Mouse (Mus musculus) regulatory T cell (primary cell): Measurements from ENCODE around the gene Fbln1.

ENCODE experiments used
- in situ Hi-C: fragments of 300-600 bp; cut with MboI, MseI; formaldehyde crosslinking; loops from one replicate; pipeline ENCODE4 v1.15.1; 2025; ENCODE audit warnings: high pct_unique_total_duplicates

Gene Fbln1

DNA sequence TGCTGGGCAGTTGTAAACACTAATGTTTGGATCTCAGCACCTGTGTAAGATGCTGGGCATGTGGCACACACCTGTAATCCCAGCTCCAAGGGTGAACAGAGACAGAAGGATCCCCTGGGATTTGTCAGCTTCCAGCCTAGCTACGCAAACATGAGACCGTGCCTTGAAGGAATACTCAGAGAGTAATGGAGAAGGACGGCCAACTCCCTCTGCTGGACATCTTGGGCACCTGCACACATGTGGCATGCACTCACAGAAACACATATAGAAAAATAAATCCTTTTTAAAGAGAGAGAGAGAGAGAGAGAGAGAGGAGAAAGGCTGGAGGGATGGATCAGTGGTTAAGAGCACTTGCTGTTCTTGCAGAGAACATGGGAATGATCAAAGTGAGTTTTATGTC is 88.9 kb downstream of the Fbln1 start:
- in situ Hi-C loops: no loop called here

DNA sequence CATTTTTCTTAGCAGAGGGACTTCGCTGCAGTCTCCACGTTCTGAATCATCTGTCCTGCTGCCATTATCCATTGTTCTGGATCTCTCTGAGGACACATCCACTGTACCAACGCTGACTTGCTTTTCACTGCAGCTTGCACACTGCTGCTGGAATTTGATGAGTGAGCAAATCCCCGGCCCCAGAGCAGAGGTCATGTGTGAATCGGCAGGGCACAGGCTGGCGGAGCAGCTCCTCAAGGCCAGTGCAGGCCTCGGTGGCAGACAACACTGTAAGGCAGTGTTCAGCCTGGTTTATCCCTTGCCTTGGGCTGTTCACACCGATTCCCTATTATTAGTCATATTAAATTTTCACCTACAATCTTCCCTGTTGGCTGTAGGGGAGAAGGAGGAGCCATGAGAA is 89.8 kb downstream of the Fbln1 start:
- in situ Hi-C loops: no loop called here

DNA sequence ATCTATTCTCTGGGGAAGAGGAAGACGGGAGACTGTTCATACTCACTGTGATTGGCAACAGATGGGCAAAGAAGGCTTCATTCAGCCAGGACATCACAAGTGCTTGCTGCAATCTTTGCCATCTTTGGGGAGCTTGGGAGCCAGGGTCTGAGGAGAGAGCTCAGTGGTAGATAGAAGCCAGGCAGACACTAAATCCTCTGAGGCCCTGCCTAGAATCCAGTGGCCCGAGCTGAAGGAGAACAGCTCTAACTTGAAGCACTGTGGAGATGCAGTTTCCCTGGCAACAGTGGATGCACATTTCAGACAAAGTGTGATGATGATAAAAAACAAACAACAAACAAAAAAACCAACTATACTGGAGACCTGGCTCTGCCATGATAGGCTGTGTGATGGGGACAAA is 90.2 kb downstream of the Fbln1 start:
- in situ Hi-C loops: no loop called here

DNA sequence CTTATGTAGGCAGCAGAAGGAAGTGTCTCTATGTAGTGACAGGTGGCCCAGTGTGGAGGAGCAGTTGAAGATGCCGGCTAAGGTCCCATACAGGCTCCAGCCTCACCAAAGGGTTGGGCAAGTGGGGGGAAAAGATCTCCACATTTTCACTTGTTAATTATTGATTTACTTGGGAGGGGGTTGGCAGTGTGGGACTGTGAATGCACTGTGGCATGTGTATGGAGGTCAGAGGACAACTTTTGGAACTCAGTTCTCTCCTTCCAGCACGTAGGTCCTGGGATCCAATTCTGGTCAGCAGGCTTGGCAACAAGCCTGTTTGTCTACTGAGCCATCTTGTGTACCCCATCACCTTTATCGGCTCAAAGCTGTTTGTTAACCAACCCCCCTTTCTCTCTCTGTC is 90.8 kb downstream of the Fbln1 start:
- in situ Hi-C loops: no loop called here

DNA sequence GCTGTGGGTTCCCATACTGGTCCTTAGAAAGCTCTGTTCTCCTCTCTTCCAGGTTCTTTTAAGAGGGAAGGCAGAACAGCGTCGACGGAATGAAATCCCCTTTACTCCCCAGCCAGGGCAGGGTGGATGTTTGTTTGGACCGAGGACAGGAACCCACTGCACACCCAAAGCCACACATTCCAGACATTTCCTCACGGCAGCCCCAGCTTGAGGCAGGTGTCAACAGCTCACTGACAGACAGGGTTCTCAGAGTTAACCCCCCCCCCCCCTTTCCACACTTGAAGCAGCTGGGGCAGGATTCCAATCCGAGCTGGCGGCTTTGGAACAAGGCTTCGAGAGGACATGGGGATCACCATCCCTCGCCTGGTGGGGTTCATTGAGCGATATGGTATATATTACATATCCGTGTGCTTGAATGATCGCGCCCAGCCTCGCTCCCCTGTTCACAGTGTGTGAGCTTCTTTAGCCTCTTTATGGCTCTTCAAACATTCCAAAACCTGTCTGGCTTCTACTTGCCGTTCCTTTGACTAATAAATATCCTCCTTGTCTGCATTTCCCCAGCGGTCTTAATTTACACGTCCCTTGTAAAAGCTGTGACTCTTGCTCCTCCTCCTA is 92.5 kb downstream of the Fbln1 start:
- in situ Hi-C loops: no loop called here

DNA sequence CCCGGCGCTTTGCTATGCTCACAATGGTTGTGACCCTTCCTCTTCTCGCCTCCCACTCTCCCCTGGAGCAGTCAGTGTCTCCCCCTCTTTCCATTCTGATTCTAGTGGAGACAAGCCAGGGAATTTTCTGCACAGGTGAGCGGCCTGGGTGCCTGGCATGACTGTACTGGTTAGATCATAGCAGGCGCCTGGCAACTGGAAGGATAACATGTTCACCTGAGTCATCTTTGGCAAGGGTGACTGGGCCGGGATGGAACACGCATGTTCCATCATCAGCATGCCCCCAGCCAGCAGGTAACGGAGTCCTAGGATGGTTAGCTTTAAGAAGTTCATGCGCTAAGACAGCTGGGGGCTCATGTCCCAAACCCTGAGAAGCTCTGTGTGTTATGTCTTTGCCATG is 93.2 kb downstream of the Fbln1 start:
- in situ Hi-C loops: no loop called here

DNA sequence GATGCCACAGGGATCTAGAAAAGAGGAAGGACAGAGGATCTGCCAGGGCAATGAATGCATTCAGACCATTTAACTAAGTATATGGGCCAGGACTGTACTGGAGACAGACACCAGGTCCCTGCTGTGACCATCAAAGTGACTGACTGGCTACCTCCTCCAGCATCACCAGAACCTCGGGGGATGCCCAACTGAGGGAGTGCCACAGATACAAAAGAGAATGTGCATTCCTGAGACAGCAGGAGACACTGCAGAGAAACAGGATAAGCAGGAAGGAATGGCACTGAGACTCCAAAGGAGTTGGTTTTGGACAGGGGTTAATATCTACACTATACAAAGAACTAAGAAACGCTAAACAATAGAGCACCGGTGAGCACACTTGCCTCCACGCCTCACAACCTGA is 97.5 kb downstream of the Fbln1 start:
- in situ Hi-C loops: no loop called here

DNA sequence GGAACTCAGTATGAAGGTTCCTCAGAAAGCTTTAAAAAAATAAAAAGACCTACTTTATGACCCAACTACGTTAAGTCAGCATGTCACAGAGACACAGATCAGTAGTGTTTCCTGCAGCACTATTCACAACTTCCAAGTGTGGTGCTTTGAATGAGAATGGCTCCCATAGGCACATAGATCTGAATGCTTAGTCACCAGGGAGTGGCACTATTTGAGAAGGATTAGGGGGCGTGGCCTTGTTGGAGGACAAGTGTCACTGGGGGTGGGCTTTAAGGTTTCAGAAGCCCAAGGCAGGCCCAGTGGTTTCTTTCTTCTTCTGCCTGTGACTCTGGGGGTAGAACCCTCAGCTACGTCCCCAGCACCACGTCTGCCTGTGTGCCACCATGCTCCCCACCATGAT is 98.2 kb downstream of the Fbln1 start:
- in situ Hi-C loops: no loop called here

DNA sequence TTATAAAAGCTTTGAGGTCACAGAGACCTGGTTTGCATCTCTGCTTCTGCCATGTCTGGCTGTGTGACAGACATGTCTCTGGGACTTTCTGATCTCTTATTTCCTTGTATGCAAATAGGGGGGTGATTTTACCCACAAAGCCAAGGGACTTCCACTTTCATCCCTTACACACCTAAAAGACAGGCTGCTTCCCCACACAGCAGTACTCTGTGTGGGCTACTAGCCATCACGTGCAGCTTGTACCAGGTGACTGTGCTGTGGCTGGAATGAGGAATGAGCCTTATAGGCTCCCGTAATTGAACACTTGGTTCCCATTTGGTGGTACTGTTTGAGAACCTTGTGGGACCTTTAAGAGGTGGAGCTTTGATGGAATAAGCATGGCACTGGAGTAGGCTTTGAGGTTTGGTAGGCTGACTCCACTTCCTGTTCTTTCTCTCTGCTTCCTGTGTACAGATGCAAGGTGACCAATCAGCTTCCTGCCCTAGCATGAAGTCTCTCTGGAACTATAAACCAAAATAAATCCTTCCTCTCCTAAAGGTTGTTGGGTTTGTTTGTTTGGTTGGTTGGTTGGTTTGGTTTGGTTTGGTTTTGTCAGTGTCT is 101.4 kb downstream of the Fbln1 start:
- in situ Hi-C loops: loop anchor here (5.0 kb wide), 1 partner anchor 35 kb away; no protein-coding TSS in a partner anchor

DNA sequence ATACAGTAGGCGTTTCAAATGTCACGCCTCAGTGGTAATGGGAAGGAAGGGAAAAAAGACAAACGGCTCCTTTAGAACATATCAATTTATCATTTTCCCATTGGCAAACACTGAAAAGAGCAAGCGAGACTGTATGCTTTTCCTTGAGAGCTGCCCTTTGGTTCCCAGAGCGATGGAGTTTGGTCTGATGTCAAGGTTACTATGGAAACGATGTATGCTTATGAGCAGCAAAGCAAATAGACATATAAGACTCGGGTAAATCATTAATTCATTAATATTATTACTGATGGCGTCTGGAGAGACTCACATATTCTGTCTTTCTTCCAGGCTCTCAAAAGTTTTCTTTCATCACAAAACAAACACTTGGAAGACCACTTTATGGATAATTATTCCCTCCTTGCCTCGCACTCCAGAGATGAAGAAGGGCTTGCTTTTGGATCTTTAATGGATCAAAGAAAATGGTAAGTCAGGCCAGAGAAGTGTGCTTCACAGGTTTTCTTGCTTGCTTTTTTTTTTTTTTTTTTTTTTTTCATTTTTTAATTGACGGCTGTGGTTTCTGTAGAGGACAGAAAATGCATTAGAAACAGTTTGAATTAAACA is 105.4 kb downstream of the Fbln1 start:
- in situ Hi-C loops: no loop called here

DNA sequence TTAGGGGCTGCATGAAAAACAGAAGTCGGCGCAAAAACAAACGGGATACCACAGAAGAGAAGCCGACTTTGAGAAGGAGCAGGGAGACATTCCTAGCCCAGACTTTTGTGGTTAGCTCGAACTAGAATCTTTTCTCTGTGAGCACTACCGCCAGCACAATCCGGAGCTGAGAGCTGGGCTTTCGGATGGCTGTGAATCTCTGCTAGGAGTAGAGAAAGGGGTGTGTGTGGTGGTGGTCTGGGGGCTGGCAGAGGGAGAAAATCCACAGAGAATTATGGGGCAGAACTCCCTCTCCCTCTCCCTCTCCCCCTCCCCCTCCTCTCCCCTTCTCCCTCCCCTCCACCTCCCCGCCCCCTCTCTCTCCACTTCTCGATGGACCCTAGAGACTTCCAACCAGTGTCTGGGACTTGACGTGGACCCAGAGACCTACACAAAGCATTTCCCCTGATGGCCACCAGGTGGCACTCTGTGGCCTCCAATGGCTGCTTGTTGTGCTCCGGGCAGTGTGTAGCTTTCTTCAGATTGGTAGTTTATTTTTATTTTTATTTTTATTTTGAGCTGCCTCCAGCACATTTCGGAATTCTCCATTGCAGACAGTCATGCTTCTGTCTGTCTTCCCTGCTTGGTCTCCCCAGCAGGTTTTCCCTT is 109.8 kb downstream of the Fbln1 start:
- in situ Hi-C loops: no loop called here

DNA sequence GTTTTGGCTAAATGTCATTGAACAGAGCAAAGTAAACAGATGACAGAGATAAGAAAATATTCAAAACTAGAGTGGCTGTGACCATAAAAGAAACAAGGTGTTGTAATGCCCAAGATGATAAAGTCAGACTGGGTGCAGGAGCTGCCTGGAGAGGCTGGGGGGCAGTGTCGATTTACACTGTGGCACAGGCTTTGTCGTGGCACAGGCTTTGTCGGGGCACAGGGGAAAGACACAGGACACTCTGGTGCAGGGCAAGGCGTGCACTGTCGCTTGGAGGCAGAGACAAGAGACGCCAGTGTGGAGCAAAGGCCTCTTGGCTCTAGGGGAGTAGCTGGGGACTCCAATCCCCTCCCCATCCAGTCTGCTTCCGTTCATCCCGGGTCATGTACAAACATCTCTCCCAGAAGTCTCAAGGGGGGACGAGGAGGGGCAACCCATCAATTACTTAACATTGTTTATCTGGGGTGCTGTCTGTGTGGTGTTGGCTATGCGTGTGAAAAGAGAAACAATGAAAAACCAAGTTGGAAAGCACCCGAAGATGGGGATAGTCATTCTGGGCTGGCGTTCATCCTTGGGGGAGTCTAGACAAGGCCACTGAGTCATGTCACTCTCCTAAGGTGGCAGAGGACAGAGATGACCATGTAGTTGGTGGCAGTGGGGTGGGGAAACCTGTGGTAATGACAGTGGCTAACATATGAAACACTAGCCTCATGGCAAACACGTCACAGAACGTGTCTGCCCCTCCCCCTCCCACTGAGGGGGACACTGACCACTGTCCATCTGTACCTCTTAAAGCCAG is 110.8 kb downstream of the Fbln1 start:
- in situ Hi-C loops: no loop called here

DNA sequence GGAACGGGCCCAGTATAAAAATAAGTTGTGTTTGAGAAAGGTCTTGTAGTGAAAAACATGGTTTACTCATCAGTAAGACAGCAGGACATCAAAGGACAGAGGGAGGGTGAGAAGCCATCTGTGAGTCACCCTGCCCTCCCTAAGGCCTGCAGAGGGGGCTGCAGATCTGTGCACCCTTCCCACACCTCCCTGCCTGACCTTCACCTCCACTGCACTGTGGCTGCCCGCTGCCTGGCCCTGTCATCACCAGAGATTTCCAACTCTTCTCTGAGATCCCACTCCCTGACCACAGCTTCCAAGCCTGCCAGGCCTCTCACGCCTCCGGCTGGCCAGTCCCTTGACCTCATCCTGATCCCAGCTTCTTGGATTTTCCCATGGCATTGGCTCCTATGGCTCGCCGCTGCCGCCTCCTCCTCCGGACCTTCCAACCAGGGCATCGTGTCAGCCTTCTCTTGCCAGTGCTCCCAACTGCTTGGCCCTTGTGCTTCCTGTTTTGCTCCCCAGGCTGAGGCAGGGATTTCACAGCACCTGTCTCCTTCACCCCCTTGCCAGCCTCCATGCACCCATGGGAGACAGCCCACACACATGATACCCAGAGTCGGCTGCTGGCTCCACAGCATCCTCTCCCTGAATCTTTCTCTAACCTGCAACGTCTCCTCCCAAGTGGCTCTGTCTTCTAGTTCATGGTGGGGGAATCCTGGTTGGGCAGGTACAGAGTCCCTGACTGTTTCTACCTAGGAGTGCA is 114.3 kb downstream of the Fbln1 start:
- in situ Hi-C loops: loop anchor here (5.0 kb wide), 1 partner anchor 262 kb away; the partner anchor contains the start of gene Wnt7b

DNA sequence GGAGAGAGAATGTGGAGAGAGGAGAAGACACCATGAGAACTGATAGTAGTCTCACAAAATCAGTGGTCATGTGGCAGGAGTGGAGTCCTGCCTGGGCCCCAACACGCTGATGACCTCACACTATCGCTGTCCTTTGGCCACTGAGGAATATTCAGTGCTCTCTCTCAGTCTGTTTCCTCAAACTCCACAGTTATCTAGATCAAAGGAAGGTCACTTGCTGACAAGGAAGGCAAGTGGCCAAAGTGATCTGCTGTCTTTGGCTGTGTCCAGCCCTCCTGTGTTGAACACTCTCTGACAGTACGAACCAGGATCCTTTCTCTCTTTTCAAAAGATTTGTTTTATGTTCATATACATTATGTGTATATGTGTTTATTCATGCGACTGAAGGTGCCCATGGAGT is 117.5 kb downstream of the Fbln1 start:
- in situ Hi-C loops: loop anchor here (5.0 kb wide), 1 partner anchor 259 kb away; the partner anchor contains the start of gene Wnt7b

DNA sequence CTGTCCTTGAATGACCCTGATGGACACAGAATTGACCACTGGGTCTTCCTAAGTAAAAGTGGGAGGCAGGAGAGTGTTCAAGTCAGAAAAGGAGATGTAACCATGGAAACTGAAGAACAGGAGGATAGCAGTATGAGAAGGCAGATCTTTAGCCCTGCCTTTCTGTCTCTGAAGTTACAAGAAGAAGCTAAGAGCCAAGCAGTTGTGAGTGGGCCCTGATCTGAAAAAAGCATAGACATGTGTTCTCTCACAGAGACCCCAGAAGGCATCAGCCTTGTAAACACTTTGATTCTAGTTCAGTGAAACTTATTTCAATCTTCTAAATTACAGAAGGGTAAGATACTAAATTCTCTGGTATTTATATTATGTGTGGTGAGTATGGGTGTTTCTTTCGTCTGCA is 118.7 kb downstream of the Fbln1 start:
- in situ Hi-C loops: loop anchor here (5.0 kb wide), 1 partner anchor 258 kb away; the partner anchor contains the start of gene Wnt7b

DNA sequence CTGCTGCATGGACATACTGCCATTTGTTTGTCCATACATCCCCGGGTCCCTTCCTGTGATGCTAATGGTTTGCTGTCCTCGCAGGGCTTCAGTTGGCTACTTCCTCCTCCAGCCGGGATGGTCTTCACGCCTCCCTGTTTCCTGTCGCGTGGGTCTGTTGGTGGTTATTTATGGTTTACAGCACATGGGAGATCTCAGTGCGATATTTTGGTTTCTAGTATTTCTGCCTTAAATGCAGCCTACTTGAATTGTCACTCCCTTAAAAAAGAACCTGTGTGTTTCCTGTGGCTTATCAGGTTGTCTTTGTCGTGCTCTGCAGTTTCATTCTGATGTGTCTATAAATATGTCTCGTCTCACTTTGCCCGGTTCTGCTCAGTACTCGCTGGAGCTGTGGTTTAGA is 122.1 kb downstream of the Fbln1 start:
- in situ Hi-C loops: loop anchor here (25.0 kb wide), 1 partner anchor 734 kb away; the partner anchor contains the start of gene Gramd4

DNA sequence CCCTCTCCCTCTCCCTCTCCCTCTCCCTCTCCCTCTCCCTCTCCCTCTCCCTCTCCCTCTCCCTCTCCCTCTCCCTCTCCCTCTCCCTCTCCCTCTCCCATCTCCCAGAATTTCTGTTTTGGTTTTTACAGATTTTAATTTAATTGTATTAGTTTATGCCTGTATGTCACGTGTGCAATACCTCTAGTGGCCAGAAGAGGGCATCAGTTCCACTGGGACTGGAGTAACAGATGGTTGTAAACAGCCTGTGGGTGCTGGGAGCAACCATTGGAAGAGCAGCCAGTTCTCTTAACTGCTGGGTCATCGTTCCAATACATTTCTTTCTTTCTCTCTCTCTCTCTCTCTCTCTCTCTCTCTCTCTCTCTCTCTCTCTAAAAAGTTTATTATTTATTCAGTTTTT is 122.7 kb downstream of the Fbln1 start:
- in situ Hi-C loops: loop anchor here (25.0 kb wide), 1 partner anchor 734 kb away; the partner anchor contains the start of gene Gramd4

DNA sequence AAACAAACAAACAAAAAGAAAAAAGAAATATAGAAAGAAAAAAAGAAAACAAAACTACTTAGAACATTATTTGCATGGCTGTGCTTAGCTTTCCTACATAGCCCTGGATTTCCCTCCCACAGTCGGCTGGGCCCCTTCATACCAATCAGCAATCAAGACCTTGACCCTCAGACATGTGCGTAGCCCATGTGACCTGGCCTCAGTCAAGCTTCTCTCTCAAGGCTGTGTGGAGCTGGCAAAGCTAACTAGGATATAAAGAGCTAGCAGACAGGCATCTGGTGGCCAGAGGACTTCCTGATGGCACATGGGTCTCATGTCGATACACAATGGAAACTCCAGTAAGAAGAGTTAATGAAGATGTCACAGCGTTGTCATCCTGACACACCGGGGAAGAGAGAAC is 123.3 kb downstream of the Fbln1 start:
- in situ Hi-C loops: loop anchor here (25.0 kb wide), 1 partner anchor 733 kb away; the partner anchor contains the start of gene Gramd4

DNA sequence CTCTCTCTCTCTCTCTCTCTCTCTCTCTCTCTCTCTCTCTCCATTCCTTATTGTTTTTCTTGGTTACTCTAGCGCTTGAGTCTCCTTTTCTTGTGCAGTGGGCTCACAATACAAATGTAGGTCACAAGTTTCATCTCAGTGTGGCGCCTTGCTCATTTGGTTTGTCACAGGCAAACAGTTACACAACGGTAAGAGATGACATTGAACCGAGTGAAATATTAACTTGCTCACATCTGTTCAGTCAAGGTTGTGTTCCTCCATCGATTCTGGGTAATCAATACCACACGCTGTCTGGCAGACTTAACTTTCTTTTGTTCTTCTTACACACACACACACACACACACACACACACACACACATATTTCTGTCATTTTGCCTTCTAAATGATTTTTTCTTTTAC is 124.3 kb downstream of the Fbln1 start:
- in situ Hi-C loops: loop anchor here (25.0 kb wide), 1 partner anchor 732 kb away; the partner anchor contains the start of gene Gramd4

DNA sequence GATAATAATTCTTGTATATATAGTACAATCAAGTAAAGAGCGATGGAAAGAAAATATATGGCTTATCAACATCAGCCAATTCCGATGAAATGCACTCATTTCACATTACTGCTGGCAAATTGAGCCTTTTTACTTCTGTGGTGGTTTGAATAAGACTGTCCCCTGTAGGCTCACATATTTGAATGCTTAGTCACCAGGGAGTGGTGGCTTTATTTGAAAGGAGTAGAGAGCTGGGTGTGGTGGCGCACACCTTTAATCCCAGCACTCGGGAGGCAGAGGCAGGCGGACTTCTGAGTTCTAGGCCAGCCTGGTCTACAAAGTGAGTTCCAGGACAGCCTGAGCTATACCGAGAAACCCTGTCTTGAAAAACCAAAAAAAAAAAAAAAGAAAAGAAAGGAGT is 127.8 kb downstream of the Fbln1 start:
- in situ Hi-C loops: loop anchor here (25.0 kb wide), 1 partner anchor 729 kb away; the partner anchor contains the start of gene Gramd4

DNA sequence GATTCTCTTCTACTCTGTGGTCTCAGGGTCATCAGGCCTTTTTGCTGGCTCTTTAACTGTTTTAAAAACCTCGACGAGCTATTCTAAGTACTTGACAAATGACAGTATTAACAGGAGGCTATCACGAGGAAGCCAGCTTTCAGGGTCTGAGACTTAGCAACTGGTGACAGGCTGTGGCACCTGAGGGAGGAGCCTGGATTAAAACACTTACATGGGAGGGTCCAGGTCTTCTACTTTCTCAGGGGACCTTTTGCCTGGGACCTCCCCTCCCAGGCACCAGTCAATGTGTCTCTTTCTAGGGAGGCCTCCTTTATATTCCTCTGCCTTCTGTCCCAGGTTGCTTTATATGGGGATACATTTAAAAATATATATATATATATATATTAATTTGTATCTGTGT is 128.5 kb downstream of the Fbln1 start:
- in situ Hi-C loops: loop anchor here (25.0 kb wide), 1 partner anchor 728 kb away; the partner anchor contains the start of gene Gramd4
